Mouse (Mus musculus): ENCODE data around the gene Ptms.

DNA sequence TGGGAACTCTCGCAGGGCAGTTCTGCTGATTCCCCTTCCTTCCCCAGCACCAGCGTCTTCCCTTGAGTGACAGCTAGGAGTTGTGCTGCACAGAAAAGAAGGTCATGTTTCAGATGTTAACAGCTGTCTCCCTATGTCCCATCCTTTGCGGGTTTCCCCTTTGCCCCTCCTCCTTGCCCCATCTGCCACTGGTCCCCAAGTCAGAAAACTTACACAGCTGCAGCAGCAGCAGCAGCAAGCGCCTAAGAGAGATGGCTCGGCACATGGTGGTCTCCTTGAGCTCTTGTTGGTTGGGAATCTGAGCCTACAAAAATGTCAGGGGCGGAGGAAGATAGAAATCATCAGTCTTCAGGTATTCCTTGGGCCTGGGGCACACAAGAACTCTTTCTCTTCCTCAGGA lies 40.5 kb downstream of the Ptms start:
- TF ChIP-seq CTCF (IDR thresholded peaks at IDR 0.05; ENCODE audit: low read depth, low read length) (no peak), POLR2A (IDR thresholded peaks at IDR 0.05; ENCODE audit: borderline replicate concordance, low read depth, low read length) (no peak)

Data from bone marrow macrophage, adult 2 months (primary cell).